Mouse (Mus musculus) adrenal gland, postnatal 10 days (tissue): ENCODE measurements around the gene Stkld1. TPM values are rescaled to one million over a fixed set of nuclear protein-coding genes. Genes with fewer than 3 reads are reported as not detected.
A peak's percentile ranks its signal among the peaks of the same experiment; 100 is the strongest.

ENCODE experiments used
- DNase-seq: peaks from one replicate; pipeline ENCODE4 v3.0.0; 2021; ENCODE audit warnings: mixed read lengths
- total RNA-seq, 2 experiments: library from RNA; stranded (reverse); gene quantifications; 2 replicates each; pipeline ENCODE4 v1.2.3; 2021

Gene Stkld1
- total RNA-seq, 2 experiments from 2014 or later, result 0.18 to 0.27 TPM

DNA sequence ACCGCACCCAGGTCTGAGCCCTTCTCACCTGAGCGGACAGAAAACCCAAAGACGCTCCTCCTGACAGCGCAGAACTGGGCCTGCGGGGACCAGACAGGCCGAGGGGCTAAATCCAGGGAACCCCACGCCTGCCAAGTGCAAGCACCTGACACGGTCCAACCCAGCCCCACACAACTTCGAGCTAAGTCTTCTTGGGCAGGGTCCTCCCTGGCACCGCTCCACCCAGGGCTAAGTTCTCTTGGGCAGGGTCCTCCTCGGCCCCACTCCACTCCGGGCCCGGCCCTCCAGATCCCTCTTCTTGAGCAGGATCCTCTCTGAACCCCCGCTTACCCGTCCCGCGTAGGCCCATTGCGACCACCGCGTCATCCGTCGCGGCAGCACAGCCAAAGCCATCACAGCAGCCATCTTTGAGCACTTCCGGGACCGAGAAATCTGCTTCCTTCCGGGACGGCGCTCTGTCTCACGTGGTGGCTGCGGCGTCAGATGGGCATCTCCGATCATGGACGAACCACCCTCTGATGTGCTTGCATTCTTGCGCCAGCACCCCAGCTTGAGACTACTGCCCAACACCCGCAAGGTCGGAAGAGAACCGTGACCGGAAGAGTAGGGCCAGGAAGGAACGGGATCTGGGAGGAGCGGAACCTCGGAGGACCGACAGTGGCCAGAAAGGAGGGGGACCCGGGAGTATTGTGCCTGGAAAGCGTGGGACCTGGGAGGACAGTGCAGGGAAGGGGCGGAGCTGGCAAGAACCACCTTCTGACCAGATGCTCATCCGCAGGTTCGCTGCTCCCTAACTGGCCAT is 17.7 kb upstream of the Stkld1 start, which contains the start of the genes Surf2 and Surf1:
TSS of gene Surf2 (plus strand) at position 441 of the 802 bp plus-strand sequence.
TSS of gene Surf1 (minus strand) at position 604 of the 802 bp plus-strand sequence.
- DNase-seq, result peak; percentile 85

DNA sequence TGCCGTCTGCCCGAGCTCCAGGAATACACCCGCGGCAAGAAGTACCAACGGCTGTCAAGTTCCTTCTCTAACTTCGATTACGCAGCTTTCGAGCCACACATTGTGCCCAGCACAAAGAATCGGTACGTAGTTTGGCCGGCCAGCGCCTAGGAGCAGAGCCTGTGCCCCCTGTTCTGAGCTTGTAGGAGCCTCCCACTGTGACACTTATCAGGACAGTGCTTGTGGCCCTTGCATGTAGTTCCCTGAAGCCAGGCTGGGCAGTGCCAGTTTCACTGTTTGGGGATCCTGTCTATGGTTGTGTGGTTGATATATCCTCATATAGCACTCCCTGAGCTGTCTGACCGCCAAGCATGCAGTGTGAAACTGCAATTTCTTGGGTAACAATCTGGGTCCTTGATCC is 17.1 kb upstream of the Stkld1 start:
- no peak for DNase-seq

DNA sequence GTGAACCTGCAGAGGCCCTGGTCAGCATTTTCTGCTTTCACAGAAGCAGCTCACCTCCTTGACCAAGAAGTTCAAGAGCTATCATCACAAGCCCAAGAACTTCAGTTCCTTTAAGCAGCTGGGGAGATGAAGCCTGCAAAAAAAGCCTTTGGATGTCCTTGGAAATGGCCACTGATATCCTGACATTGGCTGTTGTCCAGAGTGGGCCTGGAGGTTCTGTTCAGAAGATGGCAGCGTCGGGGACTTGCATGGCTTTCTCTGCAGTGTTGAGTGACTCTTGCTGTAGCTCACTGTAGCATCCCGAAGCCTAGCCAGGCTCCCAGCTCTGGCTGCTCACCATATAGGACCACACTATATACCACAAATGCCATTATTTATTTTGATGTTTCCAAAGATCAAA is 14.2 kb upstream of the Stkld1 start:
- DNase-seq, result no peak

DNA sequence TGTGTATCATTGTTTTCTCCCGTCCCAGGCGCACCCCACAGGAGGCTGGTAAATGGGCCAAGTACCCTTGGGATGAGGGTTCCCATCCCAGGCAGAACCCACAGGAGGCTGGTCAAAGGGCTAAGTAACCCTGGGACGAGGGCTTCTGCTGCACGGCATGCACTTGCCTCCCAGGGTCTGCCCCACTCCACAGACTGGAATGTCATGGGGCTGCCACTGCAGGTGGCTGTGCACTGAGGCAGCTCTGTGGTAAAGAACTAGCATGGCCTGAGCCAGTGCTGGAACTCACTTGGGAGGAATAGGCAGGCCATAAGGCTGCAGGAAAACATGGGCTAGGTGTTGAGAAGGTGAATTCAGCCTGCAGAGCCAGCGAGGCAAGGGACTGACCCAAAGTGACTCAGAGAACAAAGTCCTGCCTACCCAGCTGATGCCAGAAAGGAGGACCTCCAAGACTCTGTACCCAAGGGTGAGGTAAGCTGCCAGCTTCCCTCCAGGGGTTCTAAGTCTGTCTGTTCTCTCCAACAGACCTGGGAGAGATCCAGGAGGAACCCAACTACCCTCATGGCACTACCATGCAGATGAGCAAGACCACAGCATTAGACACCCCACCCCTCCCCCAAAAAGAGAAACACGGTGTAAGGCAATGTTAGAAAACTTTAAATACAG is 13.5 kb upstream of the Stkld1 start:
- no peak for DNase-seq

DNA sequence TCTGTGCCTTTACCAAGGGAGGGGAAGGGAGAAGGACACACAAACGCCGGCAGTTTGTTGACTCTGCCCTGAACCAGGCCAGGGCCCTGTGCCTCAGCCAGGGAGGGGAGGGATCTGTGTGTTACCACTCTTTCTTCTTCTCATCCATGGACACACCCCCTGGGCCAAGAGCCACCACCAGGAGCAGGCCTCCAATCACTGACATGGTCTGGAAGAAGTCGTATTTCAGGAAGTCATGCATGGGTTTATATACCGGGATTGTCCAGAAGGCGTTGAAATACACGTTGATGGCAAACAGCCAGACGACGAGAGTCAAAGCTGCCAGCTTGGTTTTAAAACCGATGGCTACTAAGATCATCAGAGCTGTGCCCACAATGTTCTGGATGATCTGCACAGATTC is 12.1 kb upstream of the Stkld1 start:
- DNase-seq, result peak; percentile 79

DNA sequence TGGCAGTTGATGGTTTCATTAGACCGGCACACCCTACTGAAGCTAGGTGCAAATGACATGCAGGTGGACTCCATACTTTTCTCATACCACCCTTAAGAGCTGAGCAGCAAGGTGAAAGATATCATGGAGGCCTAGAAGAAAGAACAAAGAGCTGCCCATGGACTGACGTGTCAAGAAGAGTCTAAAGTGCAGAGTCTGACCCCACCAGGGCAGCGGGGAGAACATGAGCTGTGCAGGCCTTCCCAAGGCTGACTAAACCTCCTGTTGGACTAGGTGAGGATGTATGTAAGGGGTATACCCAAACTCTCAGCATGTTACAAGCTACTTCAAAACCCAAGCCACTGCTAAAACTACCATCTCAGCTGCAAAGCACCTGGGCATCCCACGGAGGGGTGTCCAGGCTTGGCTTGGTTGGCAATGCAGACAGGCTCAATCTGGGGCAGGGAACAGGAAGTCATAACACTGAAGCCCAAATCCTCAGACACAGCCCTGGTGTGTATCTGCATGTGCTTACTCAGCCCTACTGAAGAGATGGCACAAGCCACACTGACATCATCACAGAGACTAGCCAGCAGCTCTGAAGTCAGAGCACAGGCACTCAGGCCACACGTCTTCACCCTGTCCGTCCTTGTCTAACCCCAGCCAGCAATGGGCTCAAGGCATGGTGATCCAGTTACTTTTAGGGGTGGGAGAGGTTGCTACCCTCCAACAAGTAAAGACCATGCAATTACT is 5.9 kb upstream of the Stkld1 start:
- no peak for DNase-seq

DNA sequence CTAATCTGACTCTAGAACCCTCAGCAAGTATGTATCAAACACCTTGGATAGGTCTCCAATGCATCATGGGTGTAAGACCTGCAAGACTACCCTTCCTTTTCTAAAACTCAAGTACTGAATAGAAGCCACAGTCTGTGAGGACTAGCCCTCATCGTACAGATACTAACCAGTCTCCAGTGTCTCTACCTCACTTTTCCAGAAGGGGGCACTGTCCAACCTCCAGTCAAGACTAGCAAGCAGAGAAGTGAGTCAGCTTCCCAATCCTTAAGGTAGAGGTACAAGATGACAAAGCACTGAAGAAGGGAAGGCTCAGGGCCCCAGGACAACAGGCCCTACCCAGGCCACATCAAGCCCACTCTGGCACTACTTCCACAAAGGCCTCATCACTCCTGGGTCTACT is 3.5 kb upstream of the Stkld1 start:
- peak; percentile 77 for DNase-seq

DNA sequence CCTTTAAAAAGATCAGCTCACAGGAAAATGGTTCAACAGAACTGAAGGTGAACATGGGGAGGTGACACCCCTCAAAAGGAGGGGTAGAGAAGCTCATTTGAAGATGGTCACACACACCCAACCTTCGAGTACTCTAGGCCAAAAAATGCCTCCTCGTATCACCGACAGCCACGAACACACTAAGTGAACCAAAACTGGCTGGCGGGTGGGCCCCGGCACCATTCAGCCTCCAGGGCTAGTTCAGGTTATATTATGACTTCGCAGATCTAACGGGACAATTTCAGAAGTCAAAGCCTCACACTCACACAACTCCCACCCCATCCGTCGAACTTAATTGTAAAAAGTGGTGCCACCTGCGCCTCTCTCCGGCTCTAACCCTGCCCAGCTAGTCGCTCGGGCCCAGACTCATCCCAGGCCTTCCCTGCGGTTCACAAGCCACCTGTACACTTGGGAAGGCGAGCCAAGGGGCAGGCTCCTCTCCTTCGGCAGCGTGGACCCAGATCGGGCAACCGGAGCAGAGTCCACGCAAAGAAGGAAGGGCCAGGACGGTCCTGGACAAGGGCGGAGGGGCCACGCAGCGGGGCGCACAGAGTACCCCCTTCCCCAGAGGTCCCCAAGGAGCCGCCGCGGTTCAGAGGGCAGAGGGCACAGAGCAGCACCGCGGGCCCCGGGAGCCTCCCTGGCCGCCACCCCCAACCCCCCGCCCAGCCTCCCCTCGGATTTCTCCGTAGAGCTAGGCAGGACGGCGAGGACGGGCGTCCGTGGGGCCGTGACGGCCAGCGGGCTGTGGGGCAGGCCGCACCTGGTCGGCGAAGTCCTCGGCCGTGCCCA is 1.2 kb upstream of the Stkld1 start:
- peak; percentile 58 for DNase-seq

DNA sequence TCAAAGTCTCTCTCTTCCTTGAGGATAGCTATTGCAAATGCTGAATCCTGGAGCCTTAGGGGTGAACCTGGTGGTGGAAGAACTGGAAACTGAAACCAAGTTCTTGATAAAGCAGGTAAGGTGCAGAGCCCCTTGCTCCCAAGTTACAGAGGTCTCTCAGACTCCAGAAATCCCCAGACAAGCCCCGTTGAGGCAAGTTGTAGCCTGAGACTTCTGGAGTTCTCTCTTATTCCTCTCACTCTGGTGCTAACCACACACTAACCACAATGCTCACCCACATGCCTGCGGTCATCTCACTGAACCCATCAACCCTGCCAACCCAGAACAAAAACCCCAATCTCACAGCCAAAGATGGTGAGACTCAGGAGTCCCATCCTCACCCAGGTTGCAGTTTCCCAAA is 1.4 kb downstream of the Stkld1 start:
- no peak for DNase-seq

DNA sequence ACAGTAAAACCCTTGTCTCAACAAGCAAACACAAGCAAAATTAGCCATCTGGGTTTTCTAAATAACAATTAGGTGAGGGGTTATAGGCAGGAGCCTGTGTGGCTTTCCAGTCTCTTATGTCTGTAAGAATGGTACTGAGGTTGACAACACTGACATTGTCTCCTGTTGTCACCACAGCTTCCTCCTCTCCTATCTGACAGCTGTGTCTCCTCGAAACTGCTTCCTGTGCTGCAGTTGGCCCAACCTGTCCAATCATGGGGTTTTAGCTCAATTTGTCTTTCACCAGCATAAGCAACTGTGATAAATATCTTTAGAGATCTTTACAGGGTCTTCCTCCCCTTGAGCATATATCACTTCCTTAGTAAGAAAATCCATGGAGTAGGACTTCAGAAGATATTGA is 2.6 kb downstream of the Stkld1 start:
- no peak for DNase-seq

DNA sequence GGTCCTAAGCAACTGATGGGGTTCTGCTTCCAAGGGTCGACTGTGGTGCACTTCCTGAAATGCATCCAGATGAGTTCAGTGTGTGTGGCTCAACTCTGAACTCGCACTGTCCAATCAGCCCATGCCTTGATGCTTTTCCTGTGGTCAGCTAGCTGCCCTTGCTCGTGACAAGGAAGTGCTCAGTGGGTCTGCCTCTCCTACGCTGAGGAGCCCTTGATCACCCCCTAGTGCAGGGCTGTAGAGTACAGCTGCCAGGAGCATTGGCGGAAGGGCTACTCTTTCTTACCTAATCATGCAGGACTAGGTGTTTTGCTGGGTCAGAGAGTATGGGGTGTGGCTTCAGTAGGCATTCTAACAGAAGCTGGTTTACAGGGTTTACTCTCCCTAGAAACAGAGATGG is 7.7 kb downstream of the Stkld1 start:
- no peak for DNase-seq

DNA sequence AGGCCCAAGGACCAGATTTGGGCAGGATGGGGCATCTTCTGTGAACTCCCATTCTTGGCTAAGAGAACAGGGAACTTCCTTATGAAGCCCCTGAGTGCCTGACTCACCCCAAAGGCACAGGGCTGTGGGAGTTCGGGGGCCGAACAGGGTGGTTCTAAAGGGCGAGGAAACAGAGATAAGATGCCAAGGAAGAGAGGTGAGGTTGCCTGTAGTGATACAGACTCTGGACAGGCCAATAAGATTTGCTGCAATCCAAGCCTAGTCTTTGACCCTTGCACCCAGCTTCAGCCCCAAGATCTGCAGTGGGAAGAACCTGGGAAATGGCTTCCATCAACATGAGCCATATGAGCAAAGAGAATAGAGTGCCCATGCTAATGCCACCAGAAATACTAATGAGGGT is 9.4 kb downstream of the Stkld1 start:
- DNase-seq, result no peak

DNA sequence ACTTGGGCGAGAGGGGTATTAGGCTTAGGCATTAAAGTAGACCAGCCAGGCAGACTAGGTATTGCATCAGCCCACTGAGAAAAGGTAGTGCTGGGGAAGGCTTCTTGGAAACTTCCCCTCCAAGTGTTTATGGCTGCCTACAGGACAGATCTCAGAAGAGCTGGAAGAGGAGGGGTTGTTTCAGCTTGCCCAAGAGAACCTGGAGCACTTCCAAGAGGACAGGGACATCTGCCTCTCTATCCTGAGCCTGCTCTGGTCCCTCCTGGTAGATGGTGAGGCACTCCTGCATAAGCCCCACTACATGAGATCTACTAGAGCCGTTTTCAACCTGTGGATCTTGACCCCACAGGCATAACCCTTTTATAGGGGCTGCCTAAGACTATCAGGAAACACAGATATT is 16.6 kb downstream of the Stkld1 start:
- no peak for DNase-seq

DNA sequence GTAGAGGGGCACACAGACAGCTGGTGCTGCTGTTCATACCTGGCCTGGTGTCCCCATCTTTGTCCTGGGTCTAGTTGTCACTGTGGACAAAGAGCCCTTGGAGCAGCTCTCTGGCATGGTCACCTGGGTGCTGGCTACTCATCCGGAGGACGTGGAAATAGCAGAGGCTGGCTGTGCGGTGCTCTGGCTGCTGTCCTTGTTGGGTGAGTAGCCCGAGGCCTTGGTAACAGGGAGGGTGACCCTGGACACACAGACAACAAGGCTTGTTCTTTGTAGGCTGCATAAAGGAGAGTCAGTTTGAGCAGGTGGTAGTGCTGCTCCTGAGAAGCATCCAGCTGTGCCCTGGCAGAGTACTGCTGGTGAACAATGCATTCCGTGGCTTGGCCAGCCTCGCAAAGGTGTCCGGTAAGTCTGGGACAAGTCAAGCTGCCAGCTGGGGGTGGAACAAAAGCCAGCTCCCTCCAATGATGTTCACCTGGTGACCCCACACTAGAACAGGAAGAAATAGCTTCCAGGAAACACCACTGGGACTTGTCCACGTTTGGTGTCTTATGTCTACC is 17.6 kb downstream of the Stkld1 start:
- no peak for DNase-seq

DNA sequence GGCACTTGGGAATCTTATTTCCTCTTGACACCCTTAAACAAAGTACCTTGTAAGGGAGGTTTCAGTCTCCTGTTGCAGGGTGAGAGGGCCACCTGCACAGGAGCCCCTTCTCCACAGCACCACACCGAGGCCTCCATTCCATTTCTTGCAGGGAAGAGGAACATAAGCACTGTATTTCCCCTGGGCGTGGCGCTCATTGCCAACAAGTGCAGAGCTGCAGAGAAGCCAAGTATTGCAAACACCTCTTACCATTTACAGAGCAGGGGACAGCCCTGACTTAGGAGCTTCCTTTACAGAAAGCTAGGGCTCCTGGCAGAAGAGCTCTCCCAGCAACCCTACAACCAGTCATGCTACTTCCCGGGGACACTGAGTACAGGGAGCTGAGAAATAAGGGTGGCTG is 18.3 kb downstream of the Stkld1 start:
- DNase-seq, result no peak

DNA sequence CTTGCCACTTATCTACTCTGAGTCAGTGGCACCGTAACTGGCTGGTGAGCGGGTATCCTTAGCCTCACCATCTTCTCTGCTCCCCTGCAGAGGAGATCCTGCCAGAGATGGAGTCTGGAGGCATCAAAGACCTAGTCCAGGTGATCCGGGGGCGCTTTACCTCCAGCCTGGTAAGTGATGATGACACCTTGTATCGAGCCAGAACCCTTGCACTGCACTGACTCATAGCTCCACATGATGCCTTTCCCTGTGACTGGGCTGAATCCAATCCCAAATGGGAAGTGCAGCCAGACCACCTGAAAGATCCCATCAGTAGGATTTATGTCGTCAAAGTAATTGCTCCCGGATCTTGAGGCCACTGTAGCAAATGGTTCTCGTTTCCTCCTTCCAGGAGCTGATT is 19.0 kb downstream of the Stkld1 start:
- no peak for DNase-seq

DNA sequence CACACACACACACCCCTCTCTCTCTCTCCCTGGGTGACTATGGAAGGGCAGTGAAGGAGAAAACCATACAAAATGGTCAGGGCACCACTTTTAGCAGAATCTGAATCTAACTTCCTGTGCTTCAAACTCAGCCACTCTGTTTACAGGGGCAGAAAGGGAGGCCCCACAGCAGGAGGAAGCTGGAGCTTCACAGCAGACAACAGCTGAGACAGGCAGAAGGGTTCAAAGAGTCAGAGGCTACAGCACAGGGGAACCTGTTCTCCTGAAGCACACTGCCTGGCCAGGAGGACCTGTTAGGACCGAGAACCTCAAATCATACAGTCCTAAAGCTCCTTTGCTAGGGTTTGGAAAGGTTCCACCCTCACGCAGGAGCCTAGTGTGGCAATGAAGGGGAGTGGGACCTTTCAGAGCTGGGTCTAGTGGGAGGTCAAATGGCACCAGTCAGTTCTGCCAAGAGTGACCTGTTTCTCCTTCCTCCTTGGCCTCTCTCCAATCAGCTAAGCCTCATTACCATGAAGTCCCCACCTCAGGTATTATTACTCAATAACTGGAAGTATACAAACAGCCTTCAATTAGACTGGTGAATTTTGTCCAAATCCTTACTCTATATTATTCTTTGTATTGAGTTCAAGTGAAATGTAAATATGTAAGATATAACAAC is 21.0 kb downstream of the Stkld1 start:
- no peak for DNase-seq

DNA sequence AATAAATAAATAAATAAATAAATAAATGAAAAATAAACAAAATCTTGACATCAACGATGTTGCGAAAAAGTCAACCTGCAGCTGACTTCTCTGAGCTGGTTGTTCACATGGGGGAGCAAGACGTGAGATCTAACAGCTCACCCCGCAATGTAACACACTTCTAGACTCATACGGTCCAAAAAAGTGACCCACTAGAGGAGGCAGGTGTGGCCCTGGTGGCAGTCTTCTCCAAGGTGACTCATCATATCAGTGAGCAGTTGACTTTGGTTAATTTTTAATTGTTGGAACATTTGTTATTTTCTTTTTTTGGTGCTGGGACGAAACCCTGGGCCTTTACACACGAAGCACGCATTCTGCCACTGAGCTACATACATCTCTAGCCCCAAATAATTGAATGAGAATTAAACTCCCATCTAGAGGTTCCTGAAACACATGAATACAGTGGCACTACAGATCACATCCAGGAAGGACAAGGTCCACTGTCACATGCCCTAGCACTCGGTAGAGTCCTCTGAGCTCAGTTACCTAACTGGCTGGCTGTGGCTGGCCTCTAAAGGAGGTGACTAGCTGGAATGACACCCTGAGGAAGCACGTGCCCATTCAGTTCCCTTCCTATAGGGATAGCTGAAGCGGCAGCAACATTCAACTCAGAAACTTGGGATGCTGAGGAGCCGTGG is 23.1 kb downstream of the Stkld1 start:
- DNase-seq, result no peak

DNA sequence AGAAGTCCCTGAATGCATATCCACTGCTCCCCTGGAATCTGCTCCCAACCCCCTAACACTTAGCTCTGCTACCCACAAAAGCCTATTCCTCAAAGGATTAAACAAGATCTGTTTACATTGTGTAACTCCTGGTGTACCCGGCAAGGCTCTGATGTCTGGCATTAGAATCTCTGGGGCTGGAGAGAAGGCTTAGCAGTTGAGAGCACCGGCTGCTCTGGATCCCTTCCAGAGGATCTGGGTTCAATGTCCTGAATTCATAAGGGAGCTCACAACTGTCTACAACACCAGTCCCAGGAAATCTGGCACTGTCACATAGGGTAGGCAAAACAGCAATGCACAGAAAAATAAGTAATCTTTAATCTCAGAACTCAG is 23.6 kb downstream of the Stkld1 start:
- DNase-seq, result no peak

DNA sequence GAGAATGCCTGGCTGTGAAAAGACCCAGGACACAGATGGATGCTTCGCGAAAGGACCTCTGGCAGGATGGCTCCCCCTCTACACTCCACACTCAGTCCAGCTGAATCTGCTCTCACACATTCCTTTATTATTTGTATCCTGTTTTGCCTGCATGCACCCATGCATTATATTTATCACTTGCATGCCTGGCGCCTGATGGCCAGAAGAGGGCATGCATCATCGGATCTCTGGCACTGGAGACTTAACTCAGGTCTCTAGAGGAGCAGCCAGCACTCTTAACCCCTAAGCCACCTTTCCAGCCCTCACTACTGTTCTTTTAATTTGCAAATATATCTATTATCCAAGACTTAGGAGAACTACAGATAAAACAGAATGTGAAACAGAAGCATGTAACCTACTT is 26.9 kb downstream of the Stkld1 start:
- DNase-seq, result no peak
